Mouse (Mus musculus) ES-E14 (cell line): ENCODE data around the gene Foxe1. TPM values are rescaled to one million over a fixed set of nuclear protein-coding genes. Genes with fewer than 3 reads are reported as not detected.

Experiments
- DNase-seq: peaks from one replicate; pipeline ENCODE4 v3.0.0-alpha.2; 2013; ENCODE audit warnings: low read depth, low spot score
- H3K27ac ChIP-seq: 2 replicates; pipeline ENCODE4 v1.5.1; 2012; ENCODE audit warnings: low read depth, mild to moderate bottlenecking, low read length, moderate library complexity, mixed read lengths; ENCODE audit not compliant: poor library complexity, insufficient read depth, severe bottlenecking
- H3K36me3 ChIP-seq: 2 replicates; pipeline ENCODE4 v1.6.1; 2012; ENCODE audit warnings: mild to moderate bottlenecking, low read length, moderate library complexity, mixed read lengths; ENCODE audit not compliant: control insufficient read depth, poor library complexity, insufficient read depth, severe bottlenecking
- H3K4me1 ChIP-seq, 2 experiments: fragments of 150-350 bp in 1 of 2; sonication (generic) in 1 of 2; 2 replicates each; pipeline ENCODE4 v1.6.1; 2012; ENCODE audit warnings: low read length in 2 of 2, mild to moderate bottlenecking in 1 of 2, mixed read lengths in 1 of 2; ENCODE audit not compliant: control insufficient read depth in 2 of 2, insufficient read depth in 2 of 2, poor library complexity in 1 of 2
- H3K4me3 ChIP-seq, 2 experiments: fragments of 150-350 bp in 1 of 2; sonication (generic) in 1 of 2; 2 replicates each; pipeline ENCODE4 v1.5.1; 2012; ENCODE audit warnings: low read length in 2 of 2, low read depth in 1 of 2, mild to moderate bottlenecking in 1 of 2, mixed read lengths in 1 of 2; ENCODE audit not compliant: insufficient read depth in 1 of 2, poor library complexity in 1 of 2, severe bottlenecking in 1 of 2
- H3K9ac ChIP-seq: 2 replicates; pipeline ENCODE4 v1.6.1; 2012; ENCODE audit warnings: low read depth, mild to moderate bottlenecking, low read length, mixed read lengths; ENCODE audit not compliant: poor library complexity, insufficient read depth, severe bottlenecking
- H3K9me3 ChIP-seq: fragments of 150-350 bp; sonication (generic); 2 replicates; pipeline ENCODE4 v1.6.1; 2012; ENCODE audit warnings: low read depth, mild to moderate bottlenecking, low read length; ENCODE audit not compliant: control insufficient read depth, insufficient read depth
- CHD2 ChIP-seq: IDR thresholded peaks from 2 replicates; pipeline ENCODE4 v1.6.1; 2014; ENCODE audit warnings: mild to moderate bottlenecking, low read depth, low read length, inconsistent platforms
- HCFC1 ChIP-seq: IDR thresholded peaks from 2 replicates; pipeline ENCODE4 v1.6.1; 2012; ENCODE audit warnings: low read length, inconsistent platforms, borderline replicate concordance; ENCODE audit not compliant: insufficient read depth
- MAFK ChIP-seq: IDR thresholded peaks from 2 replicates; pipeline ENCODE4 v1.6.1; 2014; ENCODE audit warnings: mild to moderate bottlenecking, low read depth, low read length, inconsistent platforms; ENCODE audit not compliant: insufficient read depth
- ZC3H11A ChIP-seq: IDR thresholded peaks from 2 replicates; pipeline ENCODE4 v1.6.1; 2012; ENCODE audit warnings: low read depth, mild to moderate bottlenecking, inconsistent platforms, low read length, borderline replicate concordance
- ZNF384 ChIP-seq: IDR thresholded peaks from 2 replicates; pipeline ENCODE4 v1.6.1; 2012; ENCODE audit warnings: low read depth, low read length, inconsistent platforms
- in situ Hi-C, 2 experiments: fragments of 600-800 bp; cut with MboI; formaldehyde crosslinking; loops; one replicate each; pipeline ENCODE4 v1.15.1; 2025; ENCODE audit warnings: low sequenced_read_pairs in 2 of 2, inconsistent platforms in 1 of 2; ENCODE audit not compliant: unreplicated experiment in 2 of 2
- total RNA-seq: library from RNA; depleted of rRNA; stranded (reverse); fragments of 300-350 nt; gene quantifications from 2 replicates; pipeline ENCODE4 v1.2.3, GENCODE M21; 2012

Foxe1 gene
- total RNA-seq, 1 experiment: 0.22 TPM

GRCm38 (mm10) chr4:46374455-46374854 is 31.0 kb downstream of the Foxe1 start:
- H3K4me1 ChIP-seq: peaks cover 0 to 7% of the 10 kb centered on the region in 2 experiments; a peak in 1 of 4 replicates
- peak; percentile 76 for DNase-seq
- no peak overlapping the region for H3K27ac ChIP-seq
- H3K9ac ChIP-seq: peak overlapping the region; percentile 76; the same call in 1 of the 2 replicates
- TF ChIP-seq ZC3H11A (no peak), MAFK (no peak), ZNF384 (no peak), CHD2 (no peak), HCFC1 (no peak)
- in situ Hi-C loops: no loop called here
- H3K4me3 ChIP-seq: peak overlapping the region; percentile 76 to 78
- no peaks in the 10 kb centered on the region for H3K9me3 ChIP-seq
- H3K36me3 ChIP-seq: peaks cover 8% of the 10 kb centered on the region

DNA sequence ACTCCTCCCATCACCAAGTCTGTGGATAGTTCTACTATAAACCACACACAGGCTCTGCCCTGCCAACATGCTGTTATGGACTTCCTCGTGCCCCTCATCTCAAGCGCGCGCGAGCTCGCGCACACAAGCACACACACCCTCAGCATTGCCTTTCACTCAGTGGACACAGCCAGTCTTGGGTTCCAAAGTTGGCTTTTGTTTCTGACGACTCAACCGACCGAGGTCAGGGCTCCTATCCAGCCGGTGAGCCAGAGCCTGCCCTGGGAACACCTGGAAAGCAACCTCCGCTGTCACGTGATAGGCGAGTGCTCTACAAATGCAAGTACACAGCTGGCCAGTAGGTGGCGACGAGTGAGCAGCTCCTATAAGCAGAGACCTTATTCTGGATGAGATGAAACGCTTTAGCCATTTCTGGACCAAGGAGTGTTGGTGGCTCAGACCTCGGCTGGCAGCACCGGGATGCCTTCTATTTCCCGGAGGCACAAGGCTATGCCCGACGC is 31.5 kb downstream of the Foxe1 start:
- peaks cover 0 to 6% of the 10 kb centered on the region in 2 experiments; a peak in 1 of 4 replicates for H3K4me1 ChIP-seq
- H3K27ac ChIP-seq: no peak overlapping the region
- H3K9me3 ChIP-seq: no peaks in the 10 kb centered on the region
- H3K36me3 ChIP-seq: peaks cover 11% of the 10 kb centered on the region
- H3K9ac ChIP-seq: peak overlapping the region; percentile 76
- peak; percentile 89 for DNase-seq
- in situ Hi-C loops: no loop called here
- TF ChIP-seq MAFK (no peak), HCFC1 (no peak), CHD2 (no peak), ZC3H11A (no peak), ZNF384 (no peak)
- peak overlapping the region; percentile 76 to 78 for H3K4me3 ChIP-seq

DNA sequence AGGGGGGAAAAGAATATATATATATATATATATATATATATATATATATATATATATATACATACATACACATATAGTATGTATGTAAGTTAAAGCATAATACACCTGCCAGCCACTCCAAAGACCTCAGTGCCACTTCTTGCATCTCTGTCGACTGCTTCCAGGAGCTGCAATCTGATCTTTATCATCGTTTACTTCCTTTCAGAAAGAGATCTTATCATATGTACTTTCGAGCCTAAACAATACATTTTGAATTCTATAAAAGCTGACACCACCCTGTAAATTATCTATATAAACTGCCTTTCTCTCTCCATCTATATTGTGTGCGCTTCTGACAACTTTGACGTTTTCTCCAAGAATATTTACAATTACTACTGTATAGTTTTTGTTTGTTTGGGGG is 45.1 kb downstream of the Foxe1 start:
- Histone ChIP-seq H3K36me3 (peaks cover 14% of the 10 kb centered on the region; the same call in 1 of the 2 replicates), H3K9ac (peak overlapping the region; percentile 45; the same call in 1 of the 2 replicates), H3K4me3 (peak overlapping the region; percentile 17 to 73), H3K4me1 (no peaks in the 10 kb centered on the region), H3K9me3 (no peaks in the 10 kb centered on the region), H3K27ac (no peak overlapping the region)
- in situ Hi-C loops: no loop called here
- no peak for TF ChIP-seq MAFK
- TF ChIP-seq ZNF384: no peak
- no peak for TF ChIP-seq HCFC1
- no peak for TF ChIP-seq CHD2
- no peak for TF ChIP-seq ZC3H11A
- DNase-seq: no peak

DNA sequence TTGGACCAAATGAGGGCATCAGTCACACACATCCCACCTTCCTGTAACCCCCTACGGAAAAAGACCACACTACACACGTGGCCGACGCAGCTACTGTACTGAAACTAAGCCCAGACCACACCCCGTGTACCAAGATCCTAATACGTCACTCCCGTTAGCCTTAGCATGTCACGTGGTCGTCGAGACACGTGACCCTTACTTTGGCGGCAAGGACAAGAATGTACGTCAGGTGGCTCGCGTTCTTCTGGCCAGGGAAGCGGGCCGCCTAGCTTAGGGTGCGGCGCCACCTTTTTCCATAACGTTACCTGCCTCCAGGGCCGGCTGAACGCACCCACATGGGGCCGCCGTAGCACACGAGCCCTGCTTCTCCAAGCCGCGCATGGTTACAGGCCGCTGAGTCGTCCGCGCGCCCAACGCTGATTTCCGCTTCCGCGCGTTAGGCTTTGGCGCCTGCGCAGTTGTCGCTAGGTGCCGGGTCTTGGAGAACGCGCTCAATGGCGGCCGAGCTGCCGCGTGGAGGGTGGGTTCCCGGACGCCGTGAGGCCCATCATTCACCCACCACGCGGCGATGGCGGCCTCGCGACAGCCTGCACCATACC is 45.7 kb downstream of the Foxe1 start, which contains the start of gene Trmo:
Gene Trmo, minus strand, starts transcription at position 425 of the 599 bp plus-strand sequence.
- peak; percentile 95 for DNase-seq
- no peaks in the 10 kb centered on the region for H3K4me1 ChIP-seq
- H3K27ac ChIP-seq: peak within 1 kb of the TSS; percentile 97
- peak within 1 kb of the TSS; percentile 73 to 80 for H3K4me3 ChIP-seq
- peaks cover 14% of the 10 kb centered on the region; the same call in 1 of the 2 replicates for H3K36me3 ChIP-seq
- peak within 1 kb of the TSS; percentile 95 for H3K9ac ChIP-seq
- no peaks in the 10 kb centered on the region for H3K9me3 ChIP-seq
- in situ Hi-C loops: no loop called here
- TF ChIP-seq ZNF384 (0 out of 2 replicates have a peak, but pooled peaks have one; percentile 4), MAFK (no peak), ZC3H11A (no peak), HCFC1 (0 out of 2 replicates have a peak, but pooled peaks have one; percentile 47), CHD2 (no peak)
